Mouse (Mus musculus) frontal cortex, postnatal 36 days (tissue): ENCODE results near the gene Smoc2.

Source experiments
- DNase-seq, 2 experiments: peaks; one replicate each; pipeline ENCODE4 v3.0.0; 2022; ENCODE audit warnings: low spot score in 2 of 2

Gene Smoc2

GRCm38 (mm10) chr17:14279177-14279965 is at the start of gene Smoc2:
Smoc2 (plus strand) TSS chr17:14279506.
- no peak for DNase-seq

GRCm38 (mm10) chr17:14230698-14231430 is 48.4 kb upstream of the Smoc2 start:
- no peak for DNase-seq

- DNase-seq: peak; percentile 82 to 87
Measured at GRCm38 (mm10) chr17:14232629-14233028, 46.7 kb upstream of the Smoc2 start.

- DNase-seq: no peak
Measured at GRCm38 (mm10) chr17:14233658-14234057, 45.6 kb upstream of the Smoc2 start.

GRCm38 (mm10) chr17:14234774-14235389 is 44.4 kb upstream of the Smoc2 start:
- no peak for DNase-seq

GRCm38 (mm10) chr17:14237134-14237533 is 42.2 kb upstream of the Smoc2 start:
- DNase-seq: no peak

- no peak for DNase-seq
Measured at GRCm38 (mm10) chr17:14239960-14240359, 39.3 kb upstream of the Smoc2 start.

- DNase-seq: no peak
Measured at GRCm38 (mm10) chr17:14242634-14243033, 36.7 kb upstream of the Smoc2 start.

GRCm38 (mm10) chr17:14244195-14244965 is 34.9 kb upstream of the Smoc2 start:
- DNase-seq: no peak

GRCm38 (mm10) chr17:14246266-14246665 is 33.0 kb upstream of the Smoc2 start:
- DNase-seq: no peak

- DNase-seq: peak; percentile 84 to 90
Measured at GRCm38 (mm10) chr17:14247931-14248330, 31.4 kb upstream of the Smoc2 start.

- DNase-seq: no peak
Measured at GRCm38 (mm10) chr17:14249595-14249994, 29.7 kb upstream of the Smoc2 start.

- no peak for DNase-seq
Measured at GRCm38 (mm10) chr17:14250401-14250800, 28.9 kb upstream of the Smoc2 start.

GRCm38 (mm10) chr17:14252456-14252855 is 26.9 kb upstream of the Smoc2 start:
- no peak for DNase-seq

- no peak for DNase-seq
Measured at GRCm38 (mm10) chr17:14254616-14255015, 24.7 kb upstream of the Smoc2 start.

GRCm38 (mm10) chr17:14257799-14258520 is 21.3 kb upstream of the Smoc2 start:
- no peak for DNase-seq

- DNase-seq: no peak
Measured at GRCm38 (mm10) chr17:14258906-14259305, 20.4 kb upstream of the Smoc2 start.

- DNase-seq: no peak
Measured at GRCm38 (mm10) chr17:14260966-14261365, 18.3 kb upstream of the Smoc2 start.

GRCm38 (mm10) chr17:14262217-14262616 is 17.1 kb upstream of the Smoc2 start:
- no peak for DNase-seq

GRCm38 (mm10) chr17:14268001-14268400 is 11.3 kb upstream of the Smoc2 start:
- no peak for DNase-seq

- DNase-seq: no peak
Measured at GRCm38 (mm10) chr17:14273386-14273785, 5.9 kb upstream of the Smoc2 start.
